Mouse (Mus musculus) kidney, adult 2 months (tissue): ENCODE data around the gene Faim2. TPM values are rescaled to one million over a fixed set of nuclear protein-coding genes. Genes with fewer than 3 reads are reported as not detected.

ENCODE experiments used
- DNase-seq: peaks from one replicate; pipeline ENCODE4 v3.0.0; 2021
- H3K27ac ChIP-seq: fragments of 200-500 bp; 2 replicates; pipeline ENCODE4 v1.5.1; 2012; ENCODE audit warnings: low read depth, low read length, control low read depth, inconsistent platforms; ENCODE audit not compliant: insufficient read depth
- H3K27me3 ChIP-seq: fragments of 200-500 bp; replicated peaks from 2 replicates; pipeline ENCODE4 v1.6.1; 2012; ENCODE audit warnings: mild to moderate bottlenecking, moderate library complexity, low read length, inconsistent platforms; ENCODE audit not compliant: control insufficient read depth, insufficient read depth
- H3K36me3 ChIP-seq: fragments of 200-500 bp; 2 replicates; pipeline ENCODE4 v1.6.1; 2012; ENCODE audit warnings: mild to moderate bottlenecking, moderate library complexity, low read length, inconsistent platforms; ENCODE audit not compliant: control insufficient read depth, insufficient read depth
- H3K4me1 ChIP-seq: fragments of 200-500 bp; 2 replicates; pipeline ENCODE4 v1.6.1; 2011; ENCODE audit warnings: low read length; ENCODE audit not compliant: control insufficient read depth, insufficient read depth
- H3K4me3 ChIP-seq: fragments of 200-500 bp; 2 replicates; pipeline ENCODE4 v1.5.1; 2011; ENCODE audit warnings: mild to moderate bottlenecking, low read depth, low read length, control low read depth; ENCODE audit not compliant: insufficient read depth
- CTCF ChIP-seq: fragments of 200-500 bp; conservative IDR thresholded peaks from 2 replicates; pipeline ENCODE4 v1.5.1; 2011; ENCODE audit warnings: low read depth, mild to moderate bottlenecking, control low read depth, low read length, moderate library complexity, mixed read lengths; ENCODE audit not compliant: insufficient read depth, insufficient read length
- POLR2A ChIP-seq: fragments of 200-500 bp; IDR thresholded peaks from one replicate; pipeline ENCODE4 v1.6.1; 2011; ENCODE audit warnings: low read depth, low read length, control low read depth
- WGBS: fragments of 180-500 bp; shearing (Covaris S2); methylation state at CpG from one replicate; pipeline ENCODE4 v1.1.7; 2018; 5-methylcytosine and 5-hydroxymethylcytosine counted together
- polyA plus RNA-seq: library from polyadenylated mRNA; depleted of rRNA; stranded (reverse); fragments of >200 nt; gene quantifications from 2 replicates; pipeline ENCODE4 v1.2.3, GENCODE M21; 2012; rRNA removed

Gene Faim2
- polyA plus RNA-seq: 0.43 and 1.3 TPM in 2 replicates

- TF ChIP-seq CTCF (no peak), POLR2A (no peak)
- WGBS: 28% methylated on average over 27 of the region's 27 CpGs
- H3K4me3 ChIP-seq: no peak within 1 kb of the TSS
- H3K4me1 ChIP-seq: no peaks in the 10 kb centered on the region
- H3K27ac ChIP-seq: no peak within 1 kb of the TSS
- no peak for DNase-seq
- H3K27me3 ChIP-seq: no peaks in the 10 kb centered on the region
- H3K36me3 ChIP-seq: no peaks in the 10 kb centered on the region
Observed at GRCm38 (mm10) chr15:99527629-99528353, at the start of gene Faim2. TSS of gene Faim2 (minus strand) at chr15:99528165.

- no peak for TF ChIP-seq POLR2A
- TF ChIP-seq CTCF: no peak
- WGBS: 81% methylated on average over 10 of the region's 10 CpGs
- H3K36me3 ChIP-seq: no peaks in the 10 kb centered on the region
- no peak overlapping the region for H3K27ac ChIP-seq
- no peak overlapping the region for H3K4me3 ChIP-seq
- peaks cover 4% of the 10 kb centered on the region; the same call in 1 of the 2 replicates for H3K4me1 ChIP-seq
- H3K27me3 ChIP-seq: no peaks in the 10 kb centered on the region
- DNase-seq: no peak
Observed at GRCm38 (mm10) chr15:99569123-99569522, 41.2 kb upstream of the Faim2 start.

- no peak for TF ChIP-seq CTCF
- no peak for TF ChIP-seq POLR2A
- 69% methylated on average over 6 of the region's 6 CpGs for WGBS
- H3K4me3 ChIP-seq: no peak overlapping the region
- peaks cover 4% of the 10 kb centered on the region; the same call in 1 of the 2 replicates for H3K4me1 ChIP-seq
- no peaks in the 10 kb centered on the region for H3K27me3 ChIP-seq
- no peak for DNase-seq
- no peak overlapping the region for H3K27ac ChIP-seq
- no peaks in the 10 kb centered on the region for H3K36me3 ChIP-seq
Observed at GRCm38 (mm10) chr15:99568682-99569081, 40.7 kb upstream of the Faim2 start.

GRCm38 (mm10) chr15:99567371-99567770, 39.4 kb upstream of the Faim2 start:
- TF ChIP-seq POLR2A: no peak
- no peak for TF ChIP-seq CTCF
- WGBS: 47% methylated on average over 4 of the region's 4 CpGs
- Histone ChIP-seq H3K27ac (no peak overlapping the region), H3K4me1 (peaks cover 4% of the 10 kb centered on the region; the same call in 1 of the 2 replicates), H3K36me3 (no peaks in the 10 kb centered on the region), H3K27me3 (no peaks in the 10 kb centered on the region), H3K4me3 (no peak overlapping the region)
- peak; percentile 62 for DNase-seq

GRCm38 (mm10) chr15:99560246-99560645, 32.3 kb upstream of the Faim2 start:
- 75% methylated on average over 10 of the region's 10 CpGs for WGBS
- DNase-seq: no peak
- H3K4me3 ChIP-seq: no peak overlapping the region
- no peaks in the 10 kb centered on the region for H3K36me3 ChIP-seq
- H3K27ac ChIP-seq: no peak overlapping the region
- no peaks in the 10 kb centered on the region for H3K4me1 ChIP-seq
- no peaks in the 10 kb centered on the region for H3K27me3 ChIP-seq
- TF ChIP-seq POLR2A (no peak), CTCF (no peak)

GRCm38 (mm10) chr15:99558947-99559346, 31.0 kb upstream of the Faim2 start:
- no peak overlapping the region for H3K4me3 ChIP-seq
- TF ChIP-seq POLR2A (no peak), CTCF (no peak)
- no peaks in the 10 kb centered on the region for H3K36me3 ChIP-seq
- DNase-seq: no peak
- 94% methylated on average over 1 of the region's 1 CpGs for WGBS
- H3K27ac ChIP-seq: no peak overlapping the region
- H3K27me3 ChIP-seq: no peaks in the 10 kb centered on the region
- H3K4me1 ChIP-seq: no peaks in the 10 kb centered on the region

- Histone ChIP-seq H3K27ac (no peak overlapping the region), H3K4me1 (no peaks in the 10 kb centered on the region), H3K27me3 (no peaks in the 10 kb centered on the region), H3K36me3 (no peaks in the 10 kb centered on the region), H3K4me3 (no peak overlapping the region)
- no peak for DNase-seq
- WGBS: 56% methylated on average over 6 of the region's 6 CpGs
- TF ChIP-seq CTCF (no peak), POLR2A (no peak)
Observed at GRCm38 (mm10) chr15:99553767-99554166, 25.8 kb upstream of the Faim2 start.
